Mouse (Mus musculus) intestine, embryonic 14.5 days (tissue): ENCODE data around the gene Cpeb3. TPM values are rescaled to one million over a fixed set of nuclear protein-coding genes. Genes with fewer than 3 reads are reported as not detected.
"Not testable (repeated sequence)": the region's sequence is repeated elsewhere in the genome, so short reads cannot be mapped to it uniquely, and the experiment has no call there.

Experiments
- ATAC-seq: fragments of 200-750 bp; cut with Nextera tagmentation; replicated peaks from 2 replicates; pipeline ENCODE4 v1.8.0; 2017; ENCODE audit warnings: low read depth, moderate number of reproducible peaks, moderate TSS enrichment, moderate library complexity; ENCODE audit not compliant: low FRiP score, low TSS enrichment
- DNase-seq: peaks from one replicate; pipeline ENCODE4 v3.0.0-alpha.2; 2018; ENCODE audit warnings: low spot score
- H3K27ac ChIP-seq: fragments of 300-500 bp; sonication (generic); 2 replicates; pipeline ENCODE4 v1.5.1; 2014; ENCODE audit warnings: low read depth, mild to moderate bottlenecking, control low read depth
- H3K27me3 ChIP-seq: fragments of 300-500 bp; sonication (generic); replicated peaks from 2 replicates; pipeline ENCODE4 v1.6.1; 2014; ENCODE audit warnings: low read length, control low read depth; ENCODE audit not compliant: control insufficient read depth, insufficient read depth
- H3K36me3 ChIP-seq: fragments of 300-500 bp; sonication (generic); 2 replicates; pipeline ENCODE4 v1.6.1; 2014; ENCODE audit warnings: low read length, control low read depth; ENCODE audit not compliant: control insufficient read depth, insufficient read depth
- H3K4me1 ChIP-seq: fragments of 300-500 bp; sonication (generic); replicated peaks from 2 replicates; pipeline ENCODE4 v1.6.1; 2014; ENCODE audit warnings: low read length, control low read depth, mixed read lengths; ENCODE audit not compliant: control insufficient read depth, insufficient read depth
- H3K4me2 ChIP-seq: fragments of 300-500 bp; sonication (generic); 2 replicates; pipeline ENCODE4 v1.6.1; 2014; ENCODE audit warnings: low read length
- H3K4me3 ChIP-seq: fragments of 300-500 bp; sonication (generic); 2 replicates; pipeline ENCODE4 v1.5.1; 2014; ENCODE audit warnings: low read depth, low read length, control low read depth, mixed read lengths
- H3K9ac ChIP-seq: fragments of 300-500 bp; sonication (generic); 2 replicates; pipeline ENCODE4 v1.6.1; 2014; ENCODE audit warnings: mild to moderate bottlenecking, low read length
- H3K9me3 ChIP-seq: fragments of 300-500 bp; sonication (generic); 2 replicates; pipeline ENCODE4 v1.6.1; 2016; ENCODE audit warnings: low read length, control low read depth; ENCODE audit not compliant: control insufficient read depth
- WGBS: fragments of 180-500 bp; shearing (Covaris S2); extraction: QIAGEN DNeasy Blood & Tissue Kit; methylation state at CpG from one replicate; pipeline ENCODE4 v1.1.7; 2014; 5-methylcytosine and 5-hydroxymethylcytosine counted together
- polyA plus RNA-seq: library from polyadenylated mRNA; unstranded; fragments of >200 nt; fragmentation: Nextera tagmentation; extraction: Ambion mirVana; gene quantifications from 2 replicates; pipeline ENCODE4 v1.2.1, GENCODE M21; 2014

Cpeb3 gene
- polyA plus RNA-seq, 1 experiment from 2014 or later = 0.85 TPM

- Histone ChIP-seq H3K36me3 (peaks cover 24% of the 10 kb centered on the region), H3K4me3 (no peak overlapping the region), H3K9me3 (no peaks in the 10 kb centered on the region), H3K9ac (no peak overlapping the region), H3K4me1 (peaks cover 14% of the 10 kb centered on the region; the same call in 1 of the 2 replicates), H3K27ac (no peak overlapping the region), H3K27me3 (no peaks in the 10 kb centered on the region), H3K4me2 (no peak overlapping the region)
- 96% methylated on average over 4 of the region's 4 CpGs for WGBS
- DNase-seq = no peak
- no peak for ATAC-seq
Measured at GRCm38 (mm10) chr19:37210457-37210856, 2.1 kb upstream of the Cpeb3 start.

- H3K9ac ChIP-seq = no peak overlapping the region
- H3K36me3 ChIP-seq = peaks cover 24% of the 10 kb centered on the region
- H3K4me2 ChIP-seq = peak overlapping the region; percentile 88
- no peak overlapping the region for H3K27ac ChIP-seq
- DNase-seq (no peak), ATAC-seq (no peak)
- peaks cover 14% of the 10 kb centered on the region; the same call in 1 of the 2 replicates for H3K4me1 ChIP-seq
- no peak overlapping the region for H3K4me3 ChIP-seq
- no peaks in the 10 kb centered on the region for H3K27me3 ChIP-seq
- WGBS = 84% methylated on average over 8 of the region's 8 CpGs
- H3K9me3 ChIP-seq = no peaks in the 10 kb centered on the region
Measured at GRCm38 (mm10) chr19:37209467-37210128, 1.2 kb upstream of the Cpeb3 start.

- H3K9ac ChIP-seq = no peak overlapping the region
- no peaks in the 10 kb centered on the region for H3K9me3 ChIP-seq
- H3K27me3 ChIP-seq = no peaks in the 10 kb centered on the region
- no peak for DNase-seq
- H3K27ac ChIP-seq = no peak overlapping the region
- 61% methylated on average over 7 of the region's 7 CpGs for WGBS
- H3K4me3 ChIP-seq = peak overlapping the region; percentile 95
- peaks cover 24% of the 10 kb centered on the region for H3K36me3 ChIP-seq
- H3K4me1 ChIP-seq = peaks cover 14% of the 10 kb centered on the region; the same call in 1 of the 2 replicates
- H3K4me2 ChIP-seq = peak overlapping the region; percentile 88
- ATAC-seq = no peak
Measured at GRCm38 (mm10) chr19:37208986-37209385, 585 bp upstream of the Cpeb3 start.

GRCm38 (mm10) chr19:37207303-37208175 is 862 bp downstream of the Cpeb3 start, which contains the start of gene March5:
March5 (plus strand) TSS chr19:37207543.
- Histone ChIP-seq H3K4me3 (peak within 1 kb of the TSS; percentile 95), H3K9ac (peak within 1 kb of the TSS; percentile 96), H3K4me2 (peak within 1 kb of the TSS; percentile 88), H3K4me1 (peaks cover 14% of the 10 kb centered on the region; the same call in 1 of the 2 replicates), H3K36me3 (peaks cover 22% of the 10 kb centered on the region), H3K27ac (peak within 1 kb of the TSS; percentile 89), H3K27me3 (no peaks in the 10 kb centered on the region), H3K9me3 (no peaks in the 10 kb centered on the region)
- ATAC-seq (peak; percentile 97), DNase-seq (peak; percentile 88)
- WGBS = under 1% methylated on average over 92 of the region's 94 CpGs

- DNase-seq (peak; percentile 73), ATAC-seq (peak; percentile 62)
- Histone ChIP-seq H3K4me2 (peak overlapping the region; percentile 88), H3K27ac (no peak overlapping the region), H3K36me3 (peaks cover 15% of the 10 kb centered on the region), H3K9ac (peak overlapping the region; percentile 96), H3K9me3 (no peaks in the 10 kb centered on the region), H3K4me1 (peaks cover 14% of the 10 kb centered on the region; the same call in 1 of the 2 replicates), H3K4me3 (peak overlapping the region; percentile 95), H3K27me3 (no peaks in the 10 kb centered on the region)
- under 1% methylated on average over 45 of the region's 47 CpGs for WGBS
Measured at GRCm38 (mm10) chr19:37206641-37207302, 1.6 kb downstream of the Cpeb3 start.

- H3K4me3 ChIP-seq, H3K27me3 ChIP-seq, H3K9ac ChIP-seq, H3K27ac ChIP-seq, H3K4me2 ChIP-seq, H3K36me3 ChIP-seq, H3K9me3 ChIP-seq, ATAC-seq, DNase-seq: not testable (repeated sequence)
- H3K4me1 ChIP-seq = peaks cover 14% of the 10 kb centered on the region; the same call in 1 of the 2 replicates
Measured at GRCm38 (mm10) chr19:37205155-37205554, 3.2 kb downstream of the Cpeb3 start.

GRCm38 (mm10) chr19:37203371-37203770 is 5.0 kb downstream of the Cpeb3 start:
- no peak for ATAC-seq
- Histone ChIP-seq H3K27ac (no peak overlapping the region), H3K4me1 (no peaks in the 10 kb centered on the region), H3K4me2 (no peak overlapping the region), H3K4me3 (no peak overlapping the region), H3K36me3 (no peaks in the 10 kb centered on the region), H3K27me3 (no peaks in the 10 kb centered on the region), H3K9me3 (no peaks in the 10 kb centered on the region), H3K9ac (no peak overlapping the region)
- 97% methylated on average over 1 of the region's 1 CpGs for WGBS
- DNase-seq = no peak

GRCm38 (mm10) chr19:37199889-37200288 is 8.5 kb downstream of the Cpeb3 start:
- no peak overlapping the region for H3K27ac ChIP-seq
- no peaks in the 10 kb centered on the region for H3K36me3 ChIP-seq
- no peak overlapping the region for H3K4me2 ChIP-seq
- no peak overlapping the region for H3K9ac ChIP-seq
- no peaks in the 10 kb centered on the region for H3K4me1 ChIP-seq
- DNase-seq (no peak), ATAC-seq (no peak)
- H3K9me3 ChIP-seq = no peaks in the 10 kb centered on the region
- H3K27me3 ChIP-seq = no peaks in the 10 kb centered on the region
- WGBS = 75% methylated on average over 2 of the region's 2 CpGs
- H3K4me3 ChIP-seq = no peak overlapping the region
